16 mouse cellular contexts compared by ENCODE assay signal in genomic region chr6:38810121-38810475, GRCm38 (mm10).
A peak's percentile ranks its signal among the peaks of the same experiment; 100 is the strongest.
DNase-seq lines count a peak whose midpoint lies in the region; ATAC-seq and TF ChIP-seq lines count a peak whose summit lies in the region.
"Had no signal": no experiment of that assay in that cellular context is flagged by ENCODE, and none has a peak within 500 bp of the region (broad histone marks: within the 10 kb centered on the region; RNA-seq: fewer than 3 reads in every experiment).

No protein-coding gene starts in this region.

- no peak overlapping the region for H3K4me2 ChIP-seq in lung, postnatal 0 days (replicated peaks; ENCODE audit: low read depth, low read length)
- H3K4me2 ChIP-seq in liver, embryonic 13.5 days: no peak overlapping the region
- H3K4me2 ChIP-seq: embryonic facial prominence, embryonic 15.5 days; forebrain, embryonic 13.5 days; hindbrain, embryonic 14.5 days; limb, embryonic 15.5 days had no signal

- ATAC-seq in lung, postnatal 0 days: no peak
- peak; percentile 45 for ATAC-seq in liver, embryonic 13.5 days (ENCODE audit: low read depth)
- ATAC-seq: forebrain, embryonic 13.5 days had no signal

- no peak for TF ChIP-seq EP300 in lung, postnatal 0 days (IDR thresholded peaks at IDR 0.05)

- WGBS in heart, embryonic 10.5 days: 19% methylated on average over 2 of the region's 2 CpGs
- 13% methylated on average over 2 of the region's 2 CpGs for WGBS in lung, postnatal 0 days
- 11% methylated on average over 2 of the region's 2 CpGs for WGBS in liver, embryonic 13.5 days (ENCODE audit: insufficient replicate concordance)
- WGBS in thymus, adult 2 months: 32% methylated on average over 2 of the region's 2 CpGs

- no peak for DNase-seq in heart, embryonic 10.5 days (ENCODE audit: low spot score)
- no peak for DNase-seq in heart, postnatal 14 days
- no peak for DNase-seq in lung, postnatal 0 days (ENCODE audit: low spot score)
- no peak for DNase-seq in lung, postnatal 36 days
- no peak for DNase-seq in liver, embryonic 13.5 days
- peak; percentile 14 to 38 for DNase-seq in natural killer cell, adult 2 months (ENCODE audit: low spot score in 2 of 2)
- no peak for DNase-seq in thymus, adult 2 months
- no peak for DNase-seq in layer of hippocampus, postnatal 14 days (ENCODE audit: low spot score in 2 of 2)
- DNase-seq: adrenal gland, adult 8-10 months; cerebellum, postnatal 25 days; kidney, adult 8-10 months; thymus, adult 18-20 months had no signal

- no peak overlapping the region for H3K9ac ChIP-seq in lung, postnatal 0 days (replicated peaks; ENCODE audit: low read depth)
- H3K9ac ChIP-seq in liver, embryonic 13.5 days: peak overlapping the region; percentile 11; the same call in 1 of the 2 replicates
- H3K9ac ChIP-seq: embryonic facial prominence, embryonic 15.5 days; forebrain, embryonic 13.5 days; hindbrain, embryonic 14.5 days; limb, embryonic 15.5 days had no signal

- TF ChIP-seq CTCF in lung, postnatal 0 days (IDR thresholded peaks at IDR 0.05): no peak
- no peak for TF ChIP-seq CTCF in thymus, adult 2 months (IDR thresholded peaks at IDR 0.05; ENCODE audit: borderline replicate concordance, control insufficient read depth, extremely low read depth, insufficient read depth, low read length, poor library complexity)

- no peaks in the 10 kb centered on the region for H3K27me3 ChIP-seq in heart, embryonic 10.5 days (ENCODE audit: insufficient read depth, poor library complexity, severe bottlenecking)
- no peaks in the 10 kb centered on the region for H3K27me3 ChIP-seq in lung, postnatal 0 days (replicated peaks; ENCODE audit: insufficient read depth, low read length)
- H3K27me3 ChIP-seq in liver, embryonic 13.5 days: no peaks in the 10 kb centered on the region
- H3K27me3 ChIP-seq in thymus, adult 2 months (ENCODE audit: control insufficient read depth, insufficient read depth, low read length): no peaks in the 10 kb centered on the region
- H3K27me3 ChIP-seq: embryonic facial prominence, embryonic 15.5 days; forebrain, embryonic 13.5 days; limb, embryonic 15.5 days had no signal

- peak overlapping the region; percentile 57; the same call in 1 of the 2 replicates for H3K27ac ChIP-seq in heart, embryonic 10.5 days
- H3K27ac ChIP-seq in lung, postnatal 0 days (ENCODE audit: low read length): peak overlapping the region; percentile 6; the same call in 1 of the 2 replicates
- H3K27ac ChIP-seq in liver, embryonic 13.5 days: peak overlapping the region; percentile 8; the same call in 1 of the 2 replicates
- no peak overlapping the region for H3K27ac ChIP-seq in thymus, adult 2 months (ENCODE audit: control insufficient read depth, insufficient read depth, low read length)
- H3K27ac ChIP-seq: embryonic facial prominence, embryonic 15.5 days; forebrain, embryonic 13.5 days; hindbrain, embryonic 14.5 days; limb, embryonic 15.5 days had no signal

- no peak for TF ChIP-seq POLR2A in thymus, adult 2 months (IDR thresholded peaks at IDR 0.05; ENCODE audit: control insufficient read depth, extremely low read depth, insufficient read depth, low read length, poor library complexity)

- peaks cover 13% of the 10 kb centered on the region; the same call in 1 of the 2 replicates for H3K36me3 ChIP-seq in heart, embryonic 10.5 days
- H3K36me3 ChIP-seq in lung, postnatal 0 days (ENCODE audit: insufficient read depth, low read length): peaks cover 4% of the 10 kb centered on the region; the same call in 1 of the 2 replicates
- H3K36me3 ChIP-seq in liver, embryonic 13.5 days: peaks cover 89% of the 10 kb centered on the region
- H3K36me3 ChIP-seq in thymus, adult 2 months (ENCODE audit: control insufficient read depth, insufficient read depth, low read length): no peaks in the 10 kb centered on the region
- H3K36me3 ChIP-seq: embryonic facial prominence, embryonic 15.5 days had no signal

- peaks cover 61% of the 10 kb centered on the region for H3K4me1 ChIP-seq in heart, embryonic 10.5 days
- peaks cover 5% of the 10 kb centered on the region; the same call in 1 of the 2 replicates for H3K4me1 ChIP-seq in lung, postnatal 0 days (ENCODE audit: insufficient read depth, low read depth, low read length)
- peaks cover 69% of the 10 kb centered on the region for H3K4me1 ChIP-seq in liver, embryonic 13.5 days (replicated peaks)
- 0 out of 2 replicates have a peak, but pooled peaks cover 6% of the 10 kb centered on the region for H3K4me1 ChIP-seq in thymus, adult 2 months (replicated peaks; ENCODE audit: control insufficient read depth, insufficient read depth, low read length)

- H3K4me3 ChIP-seq in heart, embryonic 10.5 days: no peak overlapping the region
- H3K4me3 ChIP-seq in lung, postnatal 0 days (ENCODE audit: low read depth, low read length): no peak overlapping the region
- no peak overlapping the region for H3K4me3 ChIP-seq in liver, embryonic 13.5 days (replicated peaks)
- no peak overlapping the region for H3K4me3 ChIP-seq in thymus, adult 2 months (ENCODE audit: control insufficient read depth, insufficient read depth, low read length)
- H3K4me3 ChIP-seq: embryonic facial prominence, embryonic 15.5 days; forebrain, embryonic 13.5 days; limb, embryonic 15.5 days had no signal

- intact Hi-C loops in heart, postnatal 14 days (cut with DNase I): no loop called here

- no peaks in the 10 kb centered on the region for H3K9me3 ChIP-seq in heart, embryonic 10.5 days
- no peaks in the 10 kb centered on the region for H3K9me3 ChIP-seq in lung, postnatal 0 days (ENCODE audit: low read length)
- H3K9me3 ChIP-seq in liver, embryonic 13.5 days (replicated peaks): no peaks in the 10 kb centered on the region
- H3K9me3 ChIP-seq: embryonic facial prominence, embryonic 15.5 days; forebrain, embryonic 13.5 days; limb, embryonic 15.5 days had no signal

Comparison
In these comparisons a context has a peak if more than half of its experiments do, and no peak if none do; other contexts are left out.
1. DNase-seq: peak in natural killer cell, adult 2 months (2 of 2); none in heart, embryonic 10.5 days (single experiment), heart, postnatal 14 days (0 of 2), lung, postnatal 0 days (single experiment), lung, postnatal 36 days (single experiment), liver, embryonic 13.5 days (single experiment), thymus, adult 2 months (single experiment) and layer of hippocampus, postnatal 14 days (0 of 2).